Mouse (Mus musculus): ENCODE measurements around the gene Alox12e.

Gene Alox12e

DNA sequence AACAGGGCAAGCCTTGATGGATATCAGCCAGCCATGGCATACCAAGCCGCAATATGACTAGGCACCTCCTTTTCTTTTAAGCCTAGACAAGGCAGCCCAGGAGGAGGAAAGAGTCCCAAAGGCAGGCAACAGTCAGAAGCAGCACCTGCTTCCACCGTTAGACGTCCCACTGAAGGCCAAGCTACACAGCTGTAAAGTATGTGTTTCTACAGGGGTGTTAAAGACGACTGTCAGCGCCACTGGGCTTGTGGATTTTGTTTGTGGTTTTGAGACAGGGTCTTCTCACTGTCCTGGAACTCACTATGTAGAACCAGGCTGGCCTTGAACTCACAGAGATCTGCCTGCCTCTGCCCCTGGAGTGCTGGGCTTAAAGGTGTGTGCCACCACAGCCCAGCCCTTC is 36.7 kb downstream of the Alox12e start:
- DNase-seq (ENCODE audit: low read depth, low spot score) = no peak

DNA sequence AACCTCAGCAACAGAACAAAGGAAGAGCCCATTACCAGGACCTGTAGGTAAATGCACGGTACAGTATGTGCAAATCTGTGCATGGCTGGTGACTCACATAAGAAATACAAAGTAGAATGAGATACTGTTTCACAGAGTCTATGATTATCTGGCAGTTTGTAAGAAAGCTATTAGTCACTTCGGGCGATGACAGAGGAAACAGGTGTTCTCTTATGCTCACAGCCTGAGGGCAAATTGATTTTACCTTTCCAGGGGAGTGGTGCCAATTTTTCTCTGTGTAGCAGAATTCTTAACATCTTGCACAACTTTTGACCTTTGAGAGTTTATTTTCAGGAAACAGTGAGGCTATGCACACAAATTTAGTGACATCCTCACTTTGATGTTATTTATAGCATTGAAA is 37.7 kb downstream of the Alox12e start:
- no peak for DNase-seq (ENCODE audit: low read depth, low spot score)

DNA sequence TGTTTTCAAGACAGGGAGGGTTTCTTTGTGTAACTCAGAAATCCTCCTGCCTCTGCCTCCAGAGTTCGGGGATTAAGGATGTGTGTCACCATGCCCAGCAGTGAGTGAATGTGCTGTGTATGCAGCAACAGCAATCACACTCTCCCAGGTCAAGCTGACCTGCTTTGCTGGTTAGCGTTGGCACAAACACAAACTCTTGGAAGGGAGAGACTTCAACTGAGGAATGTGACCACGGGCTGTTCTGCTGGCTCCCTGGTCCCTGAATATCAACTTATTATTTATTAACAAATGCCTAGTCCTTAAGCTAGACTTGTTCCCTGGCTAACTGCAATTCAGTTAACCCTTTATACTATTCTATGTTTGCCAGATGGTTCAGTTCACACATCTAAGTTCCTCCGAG is 38.8 kb downstream of the Alox12e start:
- DNase-seq (ENCODE audit: low read depth, low spot score) = no peak

DNA sequence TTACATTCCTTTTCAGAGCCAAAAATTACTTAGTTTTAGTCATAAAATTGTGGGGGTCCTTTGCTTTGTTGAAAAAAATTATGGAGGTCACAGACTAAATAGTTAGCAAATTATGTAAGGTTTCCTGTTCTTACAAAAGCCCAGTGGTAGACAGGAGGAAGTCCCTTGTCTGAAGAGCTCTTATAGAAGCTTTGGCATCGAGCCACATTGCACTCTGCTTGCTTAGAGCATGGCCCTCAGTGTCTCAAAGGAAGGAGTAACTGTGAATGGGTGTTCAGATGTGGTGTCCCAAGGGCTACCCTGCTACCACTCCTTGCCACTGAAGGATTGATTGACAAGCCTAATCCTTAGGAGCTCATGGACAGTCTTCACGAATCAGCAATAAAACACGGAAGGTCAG is 42.0 kb downstream of the Alox12e start:
- DNase-seq (ENCODE audit: low read depth, low spot score) = no peak

DNA sequence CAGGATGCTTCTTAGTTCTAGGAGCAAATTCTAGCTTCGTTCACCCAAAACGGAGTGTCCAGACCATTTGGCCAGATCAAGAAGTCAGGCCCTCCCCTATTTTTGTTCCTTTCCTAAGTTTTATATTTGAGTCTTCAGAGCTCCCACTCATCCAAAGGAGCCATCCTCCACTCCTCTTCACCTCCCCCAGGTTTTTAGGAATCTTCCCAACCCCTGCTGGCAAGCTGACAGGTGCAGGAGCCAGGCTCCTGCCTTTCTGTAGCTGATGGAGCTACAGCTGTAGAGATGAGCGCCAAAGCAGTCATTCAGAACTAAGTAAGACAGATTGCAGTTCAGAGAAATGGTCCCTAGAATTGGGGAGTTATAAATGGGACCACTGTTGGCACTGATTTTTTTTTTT is 43.5 kb downstream of the Alox12e start:
- no peak for DNase-seq (ENCODE audit: low read depth, low spot score)

DNA sequence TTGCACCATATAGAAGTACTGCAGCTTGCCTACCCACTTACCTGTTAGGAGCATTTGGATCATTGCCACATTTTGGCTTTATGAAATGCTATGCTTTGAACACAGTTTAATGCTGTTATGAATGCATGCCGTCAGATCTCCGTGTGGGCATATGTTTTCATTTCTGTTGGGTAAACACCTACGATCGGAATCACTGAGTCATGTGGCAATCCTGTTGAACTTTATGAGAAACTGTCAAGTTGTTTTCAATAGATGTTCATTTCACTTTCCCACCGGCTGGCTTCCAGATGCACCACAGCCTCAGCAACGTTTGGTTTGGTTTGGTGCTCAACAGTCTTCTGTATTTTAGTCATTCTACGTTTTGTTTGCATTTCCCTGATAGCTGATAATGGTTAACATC is 50.8 kb downstream of the Alox12e start:
- no peak for DNase-seq (ENCODE audit: low read depth, low spot score)

DNA sequence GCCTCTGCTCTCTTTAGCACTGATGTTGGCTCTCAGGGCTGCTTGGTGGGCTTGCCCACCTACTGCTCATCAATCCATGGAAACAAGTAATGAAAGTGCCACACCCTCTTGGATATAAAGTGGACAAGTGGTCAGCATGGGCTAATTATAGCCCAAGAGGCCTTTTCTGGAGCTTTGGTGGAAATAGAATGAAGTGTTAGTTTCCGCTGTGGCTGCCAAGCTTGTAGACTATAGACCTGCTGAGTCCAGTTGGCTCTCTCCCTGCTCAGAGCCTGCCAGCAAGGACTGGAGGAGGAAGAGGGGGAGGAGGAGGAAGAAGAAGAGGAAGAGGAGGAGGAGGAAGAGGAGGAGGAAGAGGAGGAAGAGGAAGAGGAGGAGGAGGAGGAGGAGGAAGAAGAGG is 56.0 kb downstream of the Alox12e start:
- no peak for DNase-seq (ENCODE audit: low read depth, low spot score)

DNA sequence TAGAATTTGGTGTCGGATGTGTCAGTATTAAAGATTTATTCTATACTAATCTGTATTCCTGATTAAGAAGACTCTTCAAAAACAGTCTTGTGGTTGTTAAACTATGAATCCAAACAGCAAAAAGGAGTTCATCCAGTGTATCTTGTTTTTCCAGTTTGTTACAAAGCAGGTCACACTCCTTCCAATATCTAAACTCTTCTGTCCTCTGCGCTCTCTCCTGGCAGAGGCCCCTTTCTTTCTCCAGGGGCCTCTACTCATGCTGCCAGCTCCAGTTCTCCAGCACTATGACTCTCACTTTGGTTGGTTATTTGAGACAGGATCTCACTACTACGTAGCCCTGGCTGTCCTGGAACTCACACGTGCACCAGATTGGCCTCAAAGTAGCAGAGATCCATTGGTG is 56.6 kb downstream of the Alox12e start:
- DNase-seq (ENCODE audit: low read depth, low spot score) = no peak

Data from mesoderm, embryonic 11.5 days (tissue).